In the genomic region with DNA sequence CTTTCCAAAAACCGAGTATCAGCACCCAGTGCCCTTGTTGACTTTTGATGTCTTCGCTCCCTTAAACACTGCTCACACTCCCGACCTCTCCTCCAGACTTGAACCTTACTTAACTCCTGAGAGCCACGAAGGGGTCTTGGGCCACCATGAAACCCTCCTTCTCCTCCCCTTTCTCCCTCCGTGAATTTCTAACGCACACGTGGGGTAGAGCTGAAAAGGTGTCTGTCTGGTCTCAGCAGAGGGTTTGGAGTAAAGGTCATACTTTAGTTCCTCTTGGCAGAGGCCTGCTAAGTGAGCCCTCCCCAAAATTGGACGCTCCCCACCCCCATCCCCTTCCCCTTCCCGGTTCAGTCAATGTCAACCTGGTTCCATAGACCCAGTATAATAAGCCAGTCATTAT, we compare ENCODE assay signal across 8 mouse cellular contexts. TPM values are rescaled to one million over a fixed set of nuclear protein-coding genes. Genes with fewer than 3 reads are reported as not detected.
DNase-seq lines count a peak whose midpoint lies in the region; ATAC-seq and TF ChIP-seq lines count a peak whose summit lies in the region.

No protein-coding gene starts in this region.

- TF ChIP-seq POLR2A in liver, adult 2 months (IDR thresholded peaks at IDR 0.05; ENCODE audit: extremely low read depth, insufficient read depth, low read length) = no peak
- no peak for TF ChIP-seq POLR2A in small intestine, adult 2 months (IDR thresholded peaks at IDR 0.05; ENCODE audit: low read depth, low read length)

- DNase-seq in kidney, adult 11 months = peak; percentile 49
- DNase-seq in kidney, adult 18-20 months = no peak
- peak; percentile 43 for DNase-seq in c-Kit-positive CD71-positive TER-119-positive erythroid progenitor cells, embryonic 14.5 days (ENCODE audit: low spot score)
- peak; percentile 90 for DNase-seq in liver, adult 2 months (ENCODE audit: extremely low read depth, low read depth, low spot score)
- DNase-seq in B cell, adult 2 months = no peak
- no peak for DNase-seq in layer of hippocampus, postnatal 14 days (ENCODE audit: low spot score in 2 of 2)

- H3K9ac ChIP-seq in hindbrain, embryonic 12.5 days = peak overlapping the region; percentile 70
- peak overlapping the region; percentile 93 for H3K9ac ChIP-seq in liver, adult 2 months (ENCODE audit: low read depth, low read length)

- no peaks in the 10 kb centered on the region for H3K27me3 ChIP-seq in hindbrain, embryonic 12.5 days
- H3K27me3 ChIP-seq in liver, adult 2 months (ENCODE audit: control insufficient read depth, insufficient read depth, low read length) = no peaks in the 10 kb centered on the region
- no peaks in the 10 kb centered on the region for H3K27me3 ChIP-seq in small intestine, adult 2 months (ENCODE audit: control insufficient read depth, insufficient read depth, low read length)

- H3K4me1 ChIP-seq in hindbrain, embryonic 12.5 days = peaks cover 7% of the 10 kb centered on the region
- H3K4me1 ChIP-seq in liver, adult 2 months (ENCODE audit: control insufficient read depth, insufficient read depth, low read length) = peaks cover 5% of the 10 kb centered on the region
- H3K4me1 ChIP-seq in small intestine, adult 2 months (ENCODE audit: control insufficient read depth, insufficient read depth, insufficient read length, low read length) = no peaks in the 10 kb centered on the region

- peaks cover 18% of the 10 kb centered on the region; the same call in 1 of the 2 replicates for H3K79me2 ChIP-seq in liver, adult 2 months (ENCODE audit: control insufficient read depth, insufficient read depth, low read length)

- ATAC-seq in hindbrain, embryonic 12.5 days (ENCODE audit: low FRiP score) = no peak

- H3K27ac ChIP-seq in hindbrain, embryonic 12.5 days = no peak overlapping the region
- H3K27ac ChIP-seq in liver, adult 2 months (replicated peaks; ENCODE audit: insufficient read depth, low read depth, low read length) = peak overlapping the region; percentile 97
- H3K27ac ChIP-seq in small intestine, adult 2 months (ENCODE audit: insufficient read depth, low read depth, low read length) = peak overlapping the region; percentile 90

- no peaks in the 10 kb centered on the region for H3K9me3 ChIP-seq in hindbrain, embryonic 12.5 days (replicated peaks)

- TF ChIP-seq CTCF in liver, adult 2 months (IDR thresholded peaks at IDR 0.05; ENCODE audit: low read depth, low read length) = no peak
- no peak for TF ChIP-seq CTCF in small intestine, adult 2 months (IDR thresholded peaks at IDR 0.05; ENCODE audit: extremely low read depth, insufficient read length, insufficient replicate concordance, low read depth, low read length)

- H3K4me3 ChIP-seq in hindbrain, embryonic 12.5 days = peak overlapping the region; percentile 93
- H3K4me3 ChIP-seq in liver, adult 2 months (ENCODE audit: insufficient read depth, low read depth, low read length) = peak overlapping the region; percentile 83
- peak overlapping the region; percentile 75 for H3K4me3 ChIP-seq in small intestine, adult 2 months (ENCODE audit: low read depth, low read length)

- peak overlapping the region; percentile 69 for H3K4me2 ChIP-seq in hindbrain, embryonic 12.5 days (replicated peaks)

- no peaks in the 10 kb centered on the region for H3K36me3 ChIP-seq in hindbrain, embryonic 12.5 days
- H3K36me3 ChIP-seq in liver, adult 2 months (ENCODE audit: control insufficient read depth, insufficient read depth, low read length) = no peaks in the 10 kb centered on the region
- H3K36me3 ChIP-seq in small intestine, adult 2 months (ENCODE audit: control insufficient read depth, insufficient read depth, low read length) = no peaks in the 10 kb centered on the region

- WGBS in hindbrain, embryonic 12.5 days = 3% methylated on average over 9 of the region's 9 CpGs
- under 1% methylated on average over 9 of the region's 9 CpGs for WGBS in liver, adult 2 months
- WGBS in small intestine, adult 2 months = under 1% methylated on average over 9 of the region's 9 CpGs

RNA-seq across cellular contexts. Expression of a gene that starts 1.2 kb away (rescaled TPM):
- 145 and 146 TPM in 2 replicates for polyA plus RNA-seq in hindbrain, embryonic 12.5 days (2016; fragmentation: Nextera tagmentation; extraction: Ambion mirVana)
- 279 and 312 TPM in 2 replicates for total RNA-seq in liver, adult 2 months (2014; rRNA removed)
- polyA plus RNA-seq in liver, adult 2 months (2012; rRNA removed) = 227 and 264 TPM in 2 replicates
- 77.7 and 87.4 TPM in 2 replicates for polyA plus RNA-seq in small intestine, adult 2 months (2012; rRNA removed)
- 100 to 1,000 TPM; 122 to 131 TPM for total RNA-seq in layer of hippocampus, postnatal 14 days (2021)

RNA-seq across cellular contexts. Expression of a gene that starts 1.4 kb away (rescaled TPM):
- polyA plus RNA-seq in hindbrain, embryonic 12.5 days (2016; fragmentation: Nextera tagmentation; extraction: Ambion mirVana) = 12.4 and 12.9 TPM in 2 replicates
- 38.9 and 43.2 TPM in 2 replicates for total RNA-seq in liver, adult 2 months (2014; rRNA removed)
- polyA plus RNA-seq in liver, adult 2 months (2012; rRNA removed) = 16.5 and 20.5 TPM in 2 replicates
- 3.2 and 7.4 TPM in 2 replicates for polyA plus RNA-seq in small intestine, adult 2 months (2012; rRNA removed)
- 10 to 100 TPM; 78.1 to 91.7 TPM for total RNA-seq in layer of hippocampus, postnatal 14 days (2021)

RNA-seq across cellular contexts. Expression of a gene that starts 23.3 kb away (rescaled TPM):
- polyA plus RNA-seq in hindbrain, embryonic 12.5 days (2016; fragmentation: Nextera tagmentation; extraction: Ambion mirVana) = 0.09 and 0.12 TPM in 2 replicates
- total RNA-seq in liver, adult 2 months (2014; rRNA removed) = 0.13 and 0.18 TPM in 2 replicates
- not detected in 2 replicates for polyA plus RNA-seq in liver, adult 2 months (2012; rRNA removed)
- not detected in 2 replicates for polyA plus RNA-seq in small intestine, adult 2 months (2012; rRNA removed)
- under 1 TPM; 0.41 to 0.48 TPM for total RNA-seq in layer of hippocampus, postnatal 14 days (2021)

Comparison
In these comparisons a context has a peak if more than half of its experiments do, and no peak if none do; other contexts are left out.
1. DNase-seq: peak in kidney, adult 11 months (single experiment), c-Kit-positive CD71-positive TER-119-positive erythroid progenitor cells, embryonic 14.5 days (single experiment) and liver, adult 2 months (single experiment); none in kidney, adult 18-20 months (single experiment), B cell, adult 2 months (0 of 2) and layer of hippocampus, postnatal 14 days (0 of 2).
2. Peak in every context shown above with its lines, with median percentiles within 50 percentile points of each other: H3K4me3 ChIP-seq.